Mouse (Mus musculus) adrenal gland, adult 10 weeks (tissue): ENCODE results near the gene Hydin. TPM values are rescaled to one million over a fixed set of nuclear protein-coding genes. Genes with fewer than 3 reads are reported as not detected.

ENCODE experiments used
- polyA plus RNA-seq: library from polyadenylated mRNA; stranded (reverse); fragments of 350-450 nt; fragmentation: Illumina TruSeq; extraction: RNeasy Lipid Tissue Mini Kit (QIAGEN cat#74804); gene quantifications from one replicate; pipeline ENCODE4 v1.2.3, GENCODE M21; 2014; ENCODE audit warnings: low read depth, low replicate concordance

Hydin gene
- 0.35 TPM for polyA plus RNA-seq

DNA sequence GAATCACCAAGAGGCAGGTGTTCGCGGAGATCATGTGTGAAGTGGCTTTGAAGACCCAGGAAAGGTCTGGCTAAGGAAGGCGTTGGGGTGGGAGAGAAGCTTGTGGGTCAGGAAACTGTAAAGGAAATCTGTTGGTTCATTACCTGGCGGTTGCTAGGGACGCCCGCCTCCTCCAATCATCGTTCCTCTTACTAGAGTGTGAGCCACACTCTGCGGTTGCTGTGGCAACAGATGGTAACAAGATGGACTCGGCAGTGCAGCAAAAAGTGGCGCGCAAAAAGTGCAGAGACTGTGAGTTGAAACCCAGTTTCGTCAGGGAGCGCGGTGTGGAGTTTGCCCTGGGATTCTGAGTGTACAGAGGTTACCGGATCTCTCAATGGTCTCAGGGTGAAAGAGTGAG is at the start of gene Hydin:
Hydin (plus strand) TSS at position 237 of the 400 bp plus-strand sequence.

DNA sequence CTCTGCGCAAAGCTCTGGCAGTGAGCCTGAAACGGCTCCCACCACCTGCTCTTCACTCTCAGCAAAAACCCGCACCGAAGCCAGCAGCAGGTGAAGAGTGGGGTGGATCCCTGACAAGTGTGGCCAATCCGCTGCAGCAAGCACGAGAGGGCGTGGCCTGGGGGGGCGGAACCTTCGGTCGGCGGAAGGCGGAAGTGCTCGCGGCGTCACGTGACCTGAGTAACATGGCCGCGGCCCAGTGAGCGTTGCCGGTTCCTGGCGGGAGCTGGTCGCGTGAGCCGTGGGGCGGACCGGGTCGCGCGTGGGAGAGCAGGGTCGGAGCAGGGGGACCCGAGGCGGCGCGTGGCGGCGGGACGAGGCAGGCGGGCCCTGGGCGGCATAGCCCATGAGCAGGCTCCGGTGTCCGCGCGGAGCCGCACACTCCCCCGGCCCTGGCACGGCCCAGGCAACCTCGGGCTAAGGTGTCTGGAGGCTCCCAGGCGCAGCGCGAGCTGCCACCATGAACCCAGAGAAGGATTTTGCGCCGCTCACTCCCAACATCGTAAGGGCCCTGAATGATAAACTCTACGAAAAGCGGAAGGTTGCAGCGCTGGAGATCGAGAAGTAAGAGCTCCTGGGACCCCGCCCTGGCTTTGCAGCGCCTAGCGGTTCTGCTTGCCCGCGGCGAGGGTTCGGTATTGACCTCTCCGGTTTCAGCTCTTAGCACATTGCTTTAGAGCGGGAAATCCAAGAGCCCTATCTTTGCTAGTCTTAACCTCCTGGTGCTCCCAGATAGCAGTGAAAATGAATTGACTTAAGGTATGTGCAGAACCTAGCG is 351.8 kb downstream of the Hydin start, which contains the start of gene Vac14:
Vac14 (plus strand) TSS at position 195 of the 817 bp plus-strand sequence.

Other genes starting within 250 kb of the Hydin start
- gene Chst4, start 227.2 kb upstream of the Hydin start, polyA plus RNA-seq, result 0.87 TPM
- 17.7 TPM for gene Zfp612, start 187.2 kb upstream of the Hydin start, polyA plus RNA-seq
- gene Gm21964, start 165.8 kb upstream of the Hydin start, polyA plus RNA-seq, result not detected
- not detected for gene Gm17720, start 164.2 kb upstream of the Hydin start, polyA plus RNA-seq
- not detected for gene Calb2, start 98.8 kb upstream of the Hydin start, polyA plus RNA-seq
- gene Cmtr2, start 51.3 kb upstream of the Hydin start, polyA plus RNA-seq, result 13.7 TPM